Mouse (Mus musculus) heart, embryonic 13.5 days (tissue): ENCODE measurements at regions not wholly inside any gene's neighbourhood (a gene's known extent, or its start where the extent isn't known, plus 50 kb on each side); places are given as distances from the start of the nearest gene placed in this dataset.
A peak's percentile ranks its signal among the peaks of the same experiment; 100 is the strongest.

Source experiments
- ATAC-seq: fragments of 200-750 bp; cut with Nextera tagmentation; 2 replicates; pipeline ENCODE4 v1.8.0; 2017; ENCODE audit warnings: moderate TSS enrichment; ENCODE audit not compliant: insufficient number of reproducible peaks, low FRiP score, low TSS enrichment; ENCODE audit errors: extremely low read depth
- H3K27ac ChIP-seq: fragments of 300-500 bp; sonication (generic); replicated peaks from 2 replicates; pipeline ENCODE4 v1.5.1; 2015; ENCODE audit warnings: moderate library complexity, mild to moderate bottlenecking, inconsistent platforms
- H3K27me3 ChIP-seq: fragments of 300-500 bp; sonication (generic); replicated peaks from 2 replicates; pipeline ENCODE4 v1.6.1; 2015; ENCODE audit warnings: mild to moderate bottlenecking, inconsistent platforms
- H3K36me3 ChIP-seq: fragments of 300-500 bp; sonication (generic); 2 replicates; pipeline ENCODE4 v1.6.1; 2015; ENCODE audit warnings: mild to moderate bottlenecking, inconsistent platforms
- H3K4me1 ChIP-seq: fragments of 300-500 bp; sonication (generic); 2 replicates; pipeline ENCODE4 v1.6.1; 2015; ENCODE audit warnings: inconsistent platforms
- H3K4me2 ChIP-seq: fragments of 300-500 bp; sonication (generic); 2 replicates; pipeline ENCODE4 v1.6.1; 2015; ENCODE audit warnings: inconsistent platforms, mild to moderate bottlenecking, moderate library complexity
- H3K4me3 ChIP-seq: fragments of 300-500 bp; sonication (generic); 2 replicates; pipeline ENCODE4 v1.5.1; 2015; ENCODE audit warnings: moderate library complexity, mild to moderate bottlenecking, inconsistent platforms
- H3K9ac ChIP-seq: fragments of 300-500 bp; sonication (generic); 2 replicates; pipeline ENCODE4 v1.6.1; 2015; ENCODE audit warnings: inconsistent platforms, mild to moderate bottlenecking, moderate library complexity
- H3K9me3 ChIP-seq: fragments of 300-500 bp; sonication (generic); 2 replicates; pipeline ENCODE4 v1.6.1; 2016; ENCODE audit warnings: inconsistent platforms
- WGBS: fragments of 180-500 bp; shearing (Covaris S2); methylation state at CpG from one replicate; pipeline ENCODE4 v1.1.7; 2015; ENCODE audit warnings: mixed read lengths; 5-methylcytosine and 5-hydroxymethylcytosine counted together

DNA sequence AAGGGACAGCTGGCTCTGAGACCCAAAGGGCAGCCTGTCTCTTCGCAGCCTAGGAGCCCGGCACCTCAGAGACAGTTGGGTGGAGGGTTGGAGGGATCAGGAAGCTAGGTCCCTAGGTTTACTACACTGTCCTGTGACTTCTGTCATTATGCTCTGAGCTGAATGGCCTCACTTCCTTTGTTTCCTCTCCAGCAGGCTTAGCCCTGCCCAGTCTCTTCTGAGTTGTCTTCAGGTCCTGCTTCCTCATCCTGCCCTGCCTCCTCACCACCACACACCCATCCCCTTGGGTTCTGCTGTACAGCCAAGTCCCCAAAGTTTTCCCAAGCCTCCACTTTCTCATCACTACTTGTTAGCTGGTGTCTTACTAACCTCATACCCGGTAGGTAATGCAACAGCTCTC lies 122.7 kb upstream of the Ccdc122 start:
- ATAC-seq: no peak
- no peak overlapping the region for H3K4me3 ChIP-seq

DNA sequence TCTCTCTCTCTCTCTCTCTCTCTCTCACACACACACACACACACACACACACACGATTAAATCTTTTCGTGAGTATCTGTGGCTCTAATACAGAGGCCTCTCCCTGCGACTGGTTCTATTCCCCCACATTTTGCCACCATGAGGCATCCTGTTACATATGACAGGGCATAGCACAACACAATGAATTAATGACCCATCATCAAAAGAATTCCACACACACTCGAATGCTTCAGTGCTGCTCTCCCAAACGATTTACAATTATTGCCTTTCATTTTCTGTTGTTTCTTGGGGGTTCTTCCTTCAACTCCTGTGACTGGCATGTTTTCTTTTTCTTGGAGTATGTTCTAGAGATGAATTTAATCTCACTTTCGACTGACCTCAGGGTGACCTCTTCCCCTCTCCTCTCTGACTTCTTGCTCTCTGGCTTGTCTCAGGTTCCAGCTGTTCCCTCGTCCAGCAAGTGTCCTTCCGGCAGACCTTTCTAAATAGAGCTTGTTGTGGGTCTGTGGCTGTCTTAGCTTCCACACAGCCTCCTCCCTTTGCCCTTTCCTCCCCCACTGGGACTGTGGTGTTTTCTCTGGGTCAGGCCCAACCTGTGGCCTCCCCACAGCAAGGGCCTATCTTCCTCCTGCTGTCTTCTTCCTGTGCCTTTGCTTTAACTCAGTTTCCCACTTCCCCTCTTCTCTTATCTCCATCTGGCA lies 124.1 kb upstream of the Ccdc122 start:
- Histone ChIP-seq H3K36me3 (no peaks in the 10 kb centered on the region), H3K4me1 (peaks cover 37% of the 10 kb centered on the region), H3K9me3 (no peaks in the 10 kb centered on the region), H3K4me3 (no peak overlapping the region), H3K27ac (peak overlapping the region; percentile 48), H3K27me3 (no peaks in the 10 kb centered on the region), H3K9ac (no peak overlapping the region), H3K4me2 (no peak overlapping the region)
- 24% methylated on average over 8 of the region's 8 CpGs for WGBS
- ATAC-seq: no peak

More for the DNA sequence above, 122.7 kb upstream of the Ccdc122 start:
- no peak overlapping the region for H3K4me2 ChIP-seq
- no peak overlapping the region for H3K9ac ChIP-seq
- WGBS: 86% methylated on average over 3 of the region's 3 CpGs
- peak overlapping the region; percentile 48 for H3K27ac ChIP-seq
- H3K4me1 ChIP-seq: peaks cover 40% of the 10 kb centered on the region
- H3K36me3 ChIP-seq: no peaks in the 10 kb centered on the region
- H3K27me3 ChIP-seq: no peaks in the 10 kb centered on the region
- no peaks in the 10 kb centered on the region for H3K9me3 ChIP-seq

- no peak overlapping the region for H3K4me3 ChIP-seq
- H3K27me3 ChIP-seq: no peaks in the 10 kb centered on the region
- 81% methylated on average over 5 of the region's 5 CpGs for WGBS
These were observed 125.3 kb upstream of the Ccdc122 start for GRCm38 (mm10) chr14:76911271-76911670.

GRCm38 (mm10) chr14:76910186-76910585 lies 126.4 kb upstream of the Ccdc122 start:
- Histone ChIP-seq H3K9me3 (no peaks in the 10 kb centered on the region), H3K4me2 (no peak overlapping the region), H3K27ac (no peak overlapping the region), H3K4me3 (no peak overlapping the region), H3K4me1 (peaks cover 32% of the 10 kb centered on the region), H3K27me3 (no peaks in the 10 kb centered on the region), H3K36me3 (no peaks in the 10 kb centered on the region), H3K9ac (no peak overlapping the region)
- no peak for ATAC-seq
- WGBS: 84% methylated on average over 5 of the region's 5 CpGs

More at GRCm38 (mm10) chr14:76911271-76911670, 125.3 kb upstream of the Ccdc122 start:
- Histone ChIP-seq H3K27ac (0 out of 2 replicates have a peak overlapping the region, but pooled peaks have one; percentile 12), H3K36me3 (no peaks in the 10 kb centered on the region), H3K4me2 (no peak overlapping the region), H3K9me3 (no peaks in the 10 kb centered on the region), H3K9ac (no peak overlapping the region), H3K4me1 (peaks cover 32% of the 10 kb centered on the region)
- ATAC-seq: no peak

DNA sequence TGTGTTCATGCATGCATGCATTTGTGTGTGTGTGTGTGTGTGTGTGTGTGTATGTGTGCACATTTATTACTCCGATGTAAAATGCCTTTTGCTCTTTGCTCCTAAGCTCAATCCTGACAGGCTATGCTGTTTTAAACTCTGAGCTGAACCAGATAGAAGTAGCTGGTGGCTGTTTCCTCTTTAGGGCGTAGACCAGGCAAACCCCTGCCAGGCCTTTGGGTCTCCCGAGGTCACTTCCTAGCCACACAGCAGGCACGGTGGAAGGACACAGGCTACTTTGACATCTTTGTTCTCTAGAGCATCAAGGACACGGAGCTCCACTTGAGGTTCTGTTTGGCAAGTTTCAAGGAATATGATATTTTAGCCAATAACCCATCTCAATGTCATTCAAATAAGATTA lies 128.6 kb upstream of the Ccdc122 start:
- Histone ChIP-seq H3K4me1 (peaks cover 23% of the 10 kb centered on the region), H3K4me3 (no peak overlapping the region), H3K27me3 (no peaks in the 10 kb centered on the region), H3K9me3 (no peaks in the 10 kb centered on the region), H3K36me3 (no peaks in the 10 kb centered on the region), H3K9ac (no peak overlapping the region), H3K27ac (no peak overlapping the region), H3K4me2 (no peak overlapping the region)
- 49% methylated on average over 5 of the region's 5 CpGs for WGBS
- no peak for ATAC-seq

DNA sequence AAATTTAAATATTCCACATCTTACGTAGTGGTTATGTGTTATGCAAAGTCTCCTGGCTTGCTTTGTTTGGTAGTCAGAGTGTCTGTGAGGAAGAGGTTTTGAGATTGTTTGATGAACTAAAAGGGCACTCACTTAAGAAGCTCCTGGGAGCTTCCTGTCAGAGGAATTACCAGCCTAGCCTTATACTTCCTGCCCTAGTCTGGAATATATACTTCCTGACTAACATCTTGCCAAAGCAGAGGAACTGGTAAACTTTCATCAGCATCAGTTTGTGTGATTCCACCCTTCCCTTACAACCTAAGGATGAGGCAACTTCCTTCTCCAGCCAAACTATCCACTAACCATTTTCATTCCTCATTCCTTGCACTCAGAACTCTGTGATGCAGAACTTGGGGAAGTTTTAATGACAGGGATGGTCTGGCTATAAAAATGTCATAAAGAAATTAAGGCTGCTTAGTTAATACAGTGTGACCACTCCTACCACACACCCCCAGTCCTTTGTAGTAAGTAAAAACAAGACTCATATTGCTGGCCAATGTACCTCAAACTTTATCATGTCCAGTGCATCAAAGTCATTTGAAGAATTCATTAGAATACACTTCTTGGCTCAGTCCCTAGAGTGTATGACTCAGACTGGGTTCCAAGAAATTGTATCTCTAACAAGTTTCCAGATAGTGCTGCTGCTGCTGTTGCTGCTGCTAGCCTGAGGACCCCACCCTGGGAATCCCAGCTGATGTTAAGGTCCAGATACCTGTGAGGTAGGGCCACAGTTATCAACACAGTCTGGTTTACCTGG lies 133.4 kb upstream of the Ccdc122 start:
- Histone ChIP-seq H3K27me3 (no peaks in the 10 kb centered on the region), H3K36me3 (no peaks in the 10 kb centered on the region), H3K9ac (no peak overlapping the region), H3K4me3 (no peak overlapping the region), H3K27ac (no peak overlapping the region), H3K4me1 (peaks cover 11% of the 10 kb centered on the region), H3K4me2 (no peak overlapping the region), H3K9me3 (no peaks in the 10 kb centered on the region)
- WGBS: 69% methylated on average over 1 of the region's 1 CpGs
- ATAC-seq: no peak

DNA sequence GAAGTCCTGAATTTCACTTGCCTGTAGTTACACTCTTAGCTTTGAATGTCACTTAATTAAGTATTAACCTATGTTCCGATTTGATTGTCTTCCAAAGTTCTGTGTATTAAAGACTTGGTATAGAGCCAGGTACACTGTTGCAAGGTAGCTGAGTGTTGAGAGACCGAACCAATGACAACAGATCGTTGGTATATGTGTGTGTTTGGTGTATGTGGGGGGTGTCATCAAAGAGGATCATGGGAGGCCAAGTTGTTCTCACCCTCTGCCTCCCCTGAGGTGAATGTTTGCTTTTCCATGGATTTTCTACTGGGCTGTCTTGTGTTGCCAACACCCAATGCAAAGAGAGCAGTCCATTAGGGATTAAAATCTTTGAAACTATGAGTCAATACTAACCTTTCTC lies 135.1 kb upstream of the Ccdc122 start:
- peaks cover 11% of the 10 kb centered on the region for H3K4me1 ChIP-seq
- no peak for ATAC-seq
- H3K27ac ChIP-seq: no peak overlapping the region
- WGBS: 82% methylated on average over 3 of the region's 3 CpGs
- H3K27me3 ChIP-seq: no peaks in the 10 kb centered on the region
- H3K4me3 ChIP-seq: no peak overlapping the region
- no peak overlapping the region for H3K9ac ChIP-seq
- H3K9me3 ChIP-seq: no peaks in the 10 kb centered on the region
- no peaks in the 10 kb centered on the region for H3K36me3 ChIP-seq
- no peak overlapping the region for H3K4me2 ChIP-seq

- 27% methylated on average over 3 of the region's 3 CpGs for WGBS
- Histone ChIP-seq H3K27me3 (no peaks in the 10 kb centered on the region), H3K4me2 (no peak overlapping the region), H3K36me3 (no peaks in the 10 kb centered on the region), H3K9ac (no peak overlapping the region), H3K9me3 (no peaks in the 10 kb centered on the region), H3K4me1 (peaks cover 11% of the 10 kb centered on the region), H3K4me3 (no peak overlapping the region), H3K27ac (no peak overlapping the region)
- ATAC-seq: no peak
These were observed 137.2 kb upstream of the Ccdc122 start for GRCm38 (mm10) chr14:76899331-76899730.

DNA sequence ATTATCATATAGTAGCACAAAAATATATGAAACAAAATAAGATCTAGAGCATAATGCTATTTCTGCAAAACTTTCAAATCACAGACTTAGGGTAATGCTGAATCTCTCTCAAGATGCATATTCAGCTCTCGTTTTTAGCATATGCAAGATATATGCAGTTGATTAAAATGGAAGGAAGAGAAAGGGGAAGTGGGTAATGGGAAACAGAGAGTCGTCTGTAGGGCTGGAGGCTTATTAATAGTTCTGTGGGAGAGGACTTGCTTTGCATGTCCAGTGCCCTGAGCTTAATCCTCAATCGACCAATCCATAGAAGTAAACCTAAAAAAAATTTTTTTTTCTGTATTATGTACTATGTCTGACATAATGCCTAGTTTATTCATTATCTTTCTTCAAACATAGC lies 148.9 kb upstream of the Ccdc122 start:
- no peak overlapping the region for H3K9ac ChIP-seq
- H3K9me3 ChIP-seq: no peaks in the 10 kb centered on the region
- H3K36me3 ChIP-seq: no peaks in the 10 kb centered on the region
- H3K27ac ChIP-seq: no peak overlapping the region
- WGBS: 63% methylated on average over 3 of the region's 3 CpGs
- no peaks in the 10 kb centered on the region for H3K27me3 ChIP-seq
- ATAC-seq: no peak
- H3K4me1 ChIP-seq: peaks cover 26% of the 10 kb centered on the region
- H3K4me2 ChIP-seq: no peak overlapping the region
- H3K4me3 ChIP-seq: no peak overlapping the region

DNA sequence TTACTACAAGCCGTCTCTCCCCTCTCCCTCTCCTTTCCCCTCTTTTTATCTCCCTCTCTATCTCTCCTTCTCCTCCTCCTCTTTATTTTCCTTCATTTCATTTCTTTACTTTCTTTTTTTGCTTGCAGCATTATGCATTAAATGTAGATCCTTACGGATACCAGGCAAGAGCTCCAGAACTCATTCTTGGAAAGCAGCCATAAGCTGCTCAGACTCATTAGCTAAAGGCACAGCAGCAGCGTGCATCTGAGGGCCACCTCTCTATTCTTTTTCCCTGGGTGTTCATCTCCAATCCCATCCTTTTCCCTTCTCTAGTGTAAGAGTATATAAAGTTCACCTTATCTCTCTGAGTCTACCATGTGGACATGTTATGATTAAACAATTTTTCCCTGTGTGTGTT lies 149.4 kb upstream of the Ccdc122 start:
- Histone ChIP-seq H3K9ac (no peak overlapping the region), H3K4me2 (no peak overlapping the region), H3K4me1 (peaks cover 31% of the 10 kb centered on the region), H3K4me3 (no peak overlapping the region), H3K27ac (no peak overlapping the region), H3K27me3 (no peaks in the 10 kb centered on the region), H3K36me3 (no peaks in the 10 kb centered on the region), H3K9me3 (no peaks in the 10 kb centered on the region)
- no peak for ATAC-seq
- WGBS: 45% methylated on average over 3 of the region's 3 CpGs

- H3K9me3 ChIP-seq: no peaks in the 10 kb centered on the region
- H3K27ac ChIP-seq: peak overlapping the region; percentile 58
- ATAC-seq: peak; percentile 91
- no peak overlapping the region; the same call in 1 of the 2 replicates for H3K9ac ChIP-seq
- peak overlapping the region; percentile 52 for H3K4me2 ChIP-seq
- 28% methylated on average over 3 of the region's 3 CpGs for WGBS
- H3K4me1 ChIP-seq: peaks cover 36% of the 10 kb centered on the region
- no peaks in the 10 kb centered on the region for H3K36me3 ChIP-seq
- no peaks in the 10 kb centered on the region for H3K27me3 ChIP-seq
- H3K4me3 ChIP-seq: no peak overlapping the region
These were observed 153.3 kb upstream of the Ccdc122 start for GRCm38 (mm10) chr14:76883231-76883651.
